16 mouse cellular contexts compared by ENCODE assay signal in genomic region chr9:40323171-40323570, GRCm38 (mm10). TPM values are rescaled to one million over a fixed set of nuclear protein-coding genes. Genes with fewer than 3 reads are reported as not detected.
DNase-seq lines count a peak whose midpoint lies in the region; ATAC-seq and TF ChIP-seq lines count a peak whose summit lies in the region.
"Had no signal": no experiment of that assay in that cellular context is flagged by ENCODE, and none has a peak within 500 bp of the region (broad histone marks: within the 10 kb centered on the region; RNA-seq: fewer than 3 reads in every experiment).

No protein-coding gene starts in this region.

- no peak for TF ChIP-seq EP300 in stomach, postnatal 0 days (optimal IDR thresholded peaks at IDR 0.05)

- WGBS in lung, embryonic 15.5 days: 57% methylated on average over 5 of the region's 5 CpGs
- WGBS in liver, embryonic 15.5 days (ENCODE audit: insufficient replicate concordance): 36% methylated on average over 5 of the region's 5 CpGs
- WGBS in stomach, postnatal 0 days: 49% methylated on average over 5 of the region's 5 CpGs

- H3K27ac ChIP-seq in lung, embryonic 15.5 days: no peak overlapping the region
- no peak overlapping the region for H3K27ac ChIP-seq in liver, embryonic 15.5 days (replicated peaks)
- peak overlapping the region; percentile 85 for H3K27ac ChIP-seq in stomach, postnatal 0 days (replicated peaks)
- H3K27ac ChIP-seq: heart, embryonic 13.5 days; neural tube, embryonic 12.5 days had no signal

- ATAC-seq in lung, embryonic 15.5 days (ENCODE audit: borderline replicate concordance, extremely low read depth, low FRiP score, low TSS enrichment): peak; percentile 12; the same call in 1 of the 2 replicates
- ATAC-seq in liver, embryonic 15.5 days (ENCODE audit: insufficient read depth): peak; percentile 56
- ATAC-seq in stomach, postnatal 0 days (ENCODE audit: low FRiP score, low TSS enrichment): peak; percentile 82
- ATAC-seq: forebrain, postnatal 0 days had no signal

- H3K9ac ChIP-seq in lung, embryonic 15.5 days: no peak overlapping the region
- H3K9ac ChIP-seq in liver, embryonic 15.5 days: no peak overlapping the region
- peak overlapping the region; percentile 58 for H3K9ac ChIP-seq in stomach, postnatal 0 days (ENCODE audit: low read length)
- H3K9ac ChIP-seq: forebrain, postnatal 0 days; heart, embryonic 13.5 days; neural tube, embryonic 12.5 days had no signal

- no peaks in the 10 kb centered on the region for H3K9me3 ChIP-seq in lung, embryonic 15.5 days
- no peaks in the 10 kb centered on the region for H3K9me3 ChIP-seq in liver, embryonic 15.5 days (replicated peaks)
- H3K9me3 ChIP-seq in stomach, postnatal 0 days (ENCODE audit: control insufficient read depth, low read length): no peaks in the 10 kb centered on the region
- H3K9me3 ChIP-seq: heart, embryonic 13.5 days; neural tube, embryonic 12.5 days had no signal

- H3K4me2 ChIP-seq in lung, embryonic 15.5 days: peak overlapping the region; percentile 25
- H3K4me2 ChIP-seq in liver, embryonic 15.5 days: peak overlapping the region; percentile 45
- peak overlapping the region; percentile 44; the same call in 1 of the 2 replicates for H3K4me2 ChIP-seq in stomach, postnatal 0 days (replicated peaks; ENCODE audit: low read depth)
- H3K4me2 ChIP-seq: heart, embryonic 13.5 days; neural tube, embryonic 12.5 days had no signal

- no peaks in the 10 kb centered on the region for H3K27me3 ChIP-seq in lung, embryonic 15.5 days
- no peaks in the 10 kb centered on the region for H3K27me3 ChIP-seq in liver, embryonic 15.5 days
- H3K27me3 ChIP-seq in stomach, postnatal 0 days (ENCODE audit: control insufficient read depth, insufficient read depth, low read length): no peaks in the 10 kb centered on the region
- H3K27me3 ChIP-seq: heart, embryonic 13.5 days; neural tube, embryonic 12.5 days had no signal

- H3K4me3 ChIP-seq in lung, embryonic 15.5 days: no peak overlapping the region
- H3K4me3 ChIP-seq in liver, embryonic 15.5 days (replicated peaks): peak overlapping the region; percentile 24
- H3K4me3 ChIP-seq in stomach, postnatal 0 days (ENCODE audit: low read depth, low read length): peak overlapping the region; percentile 39
- H3K4me3 ChIP-seq: heart, embryonic 13.5 days; neural tube, embryonic 12.5 days had no signal

- no peak for DNase-seq in lung, postnatal 10 days
- DNase-seq in kidney, postnatal 10 days: peak; percentile 33
- peak; percentile 86 for DNase-seq in stomach, postnatal 0 days (ENCODE audit: low spot score)
- DNase-seq in thymus, adult 18-20 months: no peak
- no peak for DNase-seq in frontal cortex, postnatal 36 days (ENCODE audit: low spot score in 2 of 2)
- no peak for DNase-seq in layer of hippocampus, adult 9-10 months (ENCODE audit: low spot score)
- DNase-seq: adrenal gland, postnatal 10 days; cerebellum, adult 9-10 months; forebrain, postnatal 0 days; gastrocnemius, postnatal 14 days; midbrain, embryonic 14.5 days had no signal

- no peaks in the 10 kb centered on the region for H3K36me3 ChIP-seq in lung, embryonic 15.5 days
- no peaks in the 10 kb centered on the region for H3K36me3 ChIP-seq in liver, embryonic 15.5 days (replicated peaks)
- no peaks in the 10 kb centered on the region for H3K36me3 ChIP-seq in stomach, postnatal 0 days (ENCODE audit: control insufficient read depth, insufficient read depth, low read length)
- H3K36me3 ChIP-seq: G1E; heart, embryonic 13.5 days; neural tube, embryonic 12.5 days had no signal

- TF ChIP-seq CTCF in stomach, postnatal 0 days (IDR thresholded peaks at IDR 0.05; ENCODE audit: low read depth): no peak

- peaks cover 35% of the 10 kb centered on the region for H3K4me1 ChIP-seq in lung, embryonic 15.5 days
- H3K4me1 ChIP-seq in liver, embryonic 15.5 days (replicated peaks): peaks cover 16% of the 10 kb centered on the region
- H3K4me1 ChIP-seq in stomach, postnatal 0 days (replicated peaks; ENCODE audit: control insufficient read depth, insufficient read depth): no peaks in the 10 kb centered on the region; the same call in none of the 2 replicates

RNA-seq across cellular contexts. Expression of gene Scn3b, which starts 54.2 kb away (rescaled TPM):
- 4.8 and 7.5 TPM in 2 replicates for polyA plus RNA-seq in lung, embryonic 15.5 days (2015; fragmentation: Nextera tagmentation; extraction: Ambion mirVana)
- 0.54 and 0.85 TPM in 2 replicates for polyA plus RNA-seq in liver, embryonic 15.5 days (2015; fragmentation: Nextera tagmentation; extraction: Ambion mirVana)
- 2.0 and 2.9 TPM in 2 replicates for polyA plus RNA-seq in stomach, postnatal 0 days (2015; fragmentation: Nextera tagmentation; extraction: Ambion mirVana)
- polyA plus RNA-seq: G1E had no signal

Comparison
In these comparisons a context has a peak if more than half of its experiments do, and no peak if none do; other contexts are left out.
1. ATAC-seq: peak in every context shown above with its lines; median percentile 82 in stomach, postnatal 0 days; 56 in liver, embryonic 15.5 days; 12 in lung, embryonic 15.5 days.
2. DNase-seq: peak in kidney, postnatal 10 days (single experiment) and stomach, postnatal 0 days (single experiment); none in lung, postnatal 10 days (single experiment), thymus, adult 18-20 months (0 of 2), frontal cortex, postnatal 36 days (0 of 2) and layer of hippocampus, adult 9-10 months (single experiment).
3. Peak in every context shown above with its lines, with median percentiles within 50 percentile points of each other: H3K4me2 ChIP-seq.